Mouse (Mus musculus) lung, postnatal 0 days (tissue): ENCODE data around the gene Kcng3. TPM values are rescaled to one million over a fixed set of nuclear protein-coding genes. Genes with fewer than 3 reads are reported as not detected.

Experiments
- ATAC-seq: fragments of 200-750 bp; cut with Nextera tagmentation; 2 replicates; pipeline ENCODE4 v1.8.0; 2017; ENCODE audit warnings: moderate library complexity
- DNase-seq: peaks from one replicate; pipeline ENCODE4 v3.0.0-alpha.2; 2016; ENCODE audit warnings: low spot score
- H3K27ac ChIP-seq: fragments of 300-500 bp; sonication (generic); 2 replicates; pipeline ENCODE4 v1.5.1; 2014; ENCODE audit warnings: antibody characterized with exemption, mild to moderate bottlenecking, low read length, mixed read lengths
- H3K27me3 ChIP-seq: fragments of 300-500 bp; sonication (generic); replicated peaks from 2 replicates; pipeline ENCODE4 v1.6.1; 2014; ENCODE audit warnings: low read length, mixed read lengths; ENCODE audit not compliant: insufficient read depth
- H3K36me3 ChIP-seq: fragments of 300-500 bp; sonication (generic); 2 replicates; pipeline ENCODE4 v1.6.1; 2014; ENCODE audit warnings: low read length, mixed read lengths; ENCODE audit not compliant: insufficient read depth
- H3K4me1 ChIP-seq: fragments of 300-500 bp; sonication (generic); 2 replicates; pipeline ENCODE4 v1.6.1; 2014; ENCODE audit warnings: antibody characterized with exemption, low read depth, low read length, mixed read lengths; ENCODE audit not compliant: insufficient read depth
- H3K4me2 ChIP-seq: fragments of 300-500 bp; sonication (generic); replicated peaks from 2 replicates; pipeline ENCODE4 v1.6.1; 2014; ENCODE audit warnings: low read depth, mild to moderate bottlenecking, low read length, moderate library complexity, mixed read lengths
- H3K4me3 ChIP-seq: fragments of 300-500 bp; sonication (generic); 2 replicates; pipeline ENCODE4 v1.5.1; 2014; ENCODE audit warnings: low read depth, low read length
- H3K9ac ChIP-seq: fragments of 300-500 bp; sonication (generic); replicated peaks from 2 replicates; pipeline ENCODE4 v1.6.1; 2014; ENCODE audit warnings: low read depth, mild to moderate bottlenecking
- H3K9me3 ChIP-seq: fragments of 300-500 bp; sonication (generic); 2 replicates; pipeline ENCODE4 v1.6.1; 2016; ENCODE audit warnings: low read length, mixed read lengths
- CTCF ChIP-seq: IDR thresholded peaks from 2 replicates; pipeline ENCODE4 v1.5.1; 2016; ENCODE audit warnings: antibody characterized with exemption, mild to moderate bottlenecking
- EP300 ChIP-seq: IDR thresholded peaks from 2 replicates; pipeline ENCODE4 v1.6.1; 2016; ENCODE audit warnings: antibody characterized with exemption, mild to moderate bottlenecking, control low read depth
- WGBS: fragments of 180-500 bp; shearing (Covaris S2); extraction: QIAGEN DNeasy Blood & Tissue Kit; methylation state at CpG from one replicate; pipeline ENCODE4 v1.1.7; 2014; 5-methylcytosine and 5-hydroxymethylcytosine counted together
- polyA plus RNA-seq: library from polyadenylated mRNA; unstranded; fragments of >200 nt; fragmentation: Nextera tagmentation; extraction: Ambion mirVana; gene quantifications from 2 replicates; pipeline ENCODE4 v1.2.1, GENCODE M21; 2015

Kcng3 gene
- polyA plus RNA-seq, 1 experiment from 2014 or later = not detected

GRCm38 (mm10) chr17:83658943-83659342 is 27.2 kb upstream of the Kcng3 start:
- ATAC-seq (no peak), DNase-seq (no peak)
- H3K9ac ChIP-seq = no peak overlapping the region
- H3K27ac ChIP-seq = no peak overlapping the region
- H3K27me3 ChIP-seq = no peaks in the 10 kb centered on the region
- no peaks in the 10 kb centered on the region for H3K9me3 ChIP-seq
- H3K4me2 ChIP-seq = no peak overlapping the region
- H3K36me3 ChIP-seq = no peaks in the 10 kb centered on the region
- no peaks in the 10 kb centered on the region for H3K4me1 ChIP-seq
- WGBS = 63% methylated on average over 1 of the region's 1 CpGs
- no peak overlapping the region for H3K4me3 ChIP-seq
- no peak for TF ChIP-seq CTCF
- no peak for TF ChIP-seq EP300

GRCm38 (mm10) chr17:83657375-83657774 is 25.7 kb upstream of the Kcng3 start:
- no peak overlapping the region for H3K27ac ChIP-seq
- no peak overlapping the region for H3K4me3 ChIP-seq
- no peak overlapping the region for H3K4me2 ChIP-seq
- no peaks in the 10 kb centered on the region for H3K9me3 ChIP-seq
- WGBS = 79% methylated on average over 9 of the region's 9 CpGs
- H3K4me1 ChIP-seq = no peaks in the 10 kb centered on the region
- ATAC-seq (no peak), DNase-seq (no peak)
- H3K9ac ChIP-seq = no peak overlapping the region
- H3K36me3 ChIP-seq = no peaks in the 10 kb centered on the region
- H3K27me3 ChIP-seq = no peaks in the 10 kb centered on the region
- TF ChIP-seq CTCF (no peak), EP300 (no peak)

DNA sequence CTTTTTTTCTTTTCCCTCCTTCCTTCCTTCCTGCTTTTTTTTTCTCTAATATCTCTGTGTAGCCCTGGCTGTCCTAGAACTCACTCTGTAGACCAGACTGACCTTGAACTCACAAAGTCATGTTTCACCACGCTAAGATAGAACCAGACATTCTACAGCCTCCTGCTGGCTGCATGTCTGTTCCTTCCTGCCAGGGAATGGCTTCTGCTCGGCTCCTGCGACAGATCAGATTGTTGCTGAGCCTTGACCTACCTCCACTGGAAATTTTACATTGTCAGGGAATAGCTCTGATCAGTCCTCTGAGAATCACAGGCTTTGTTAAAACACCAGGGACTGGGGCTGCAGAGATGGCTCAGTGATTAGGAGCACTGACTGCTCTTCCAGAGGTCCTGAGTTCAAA is 24.0 kb upstream of the Kcng3 start:
- Histone ChIP-seq H3K36me3 (no peaks in the 10 kb centered on the region), H3K4me1 (no peaks in the 10 kb centered on the region), H3K9ac (no peak overlapping the region), H3K27ac (no peak overlapping the region), H3K9me3 (no peaks in the 10 kb centered on the region), H3K27me3 (no peaks in the 10 kb centered on the region), H3K4me2 (no peak overlapping the region), H3K4me3 (no peak overlapping the region)
- 76% methylated on average over 3 of the region's 3 CpGs for WGBS
- DNase-seq = no peak
- no peak for TF ChIP-seq EP300
- no peak for TF ChIP-seq CTCF
- no peak for ATAC-seq

DNA sequence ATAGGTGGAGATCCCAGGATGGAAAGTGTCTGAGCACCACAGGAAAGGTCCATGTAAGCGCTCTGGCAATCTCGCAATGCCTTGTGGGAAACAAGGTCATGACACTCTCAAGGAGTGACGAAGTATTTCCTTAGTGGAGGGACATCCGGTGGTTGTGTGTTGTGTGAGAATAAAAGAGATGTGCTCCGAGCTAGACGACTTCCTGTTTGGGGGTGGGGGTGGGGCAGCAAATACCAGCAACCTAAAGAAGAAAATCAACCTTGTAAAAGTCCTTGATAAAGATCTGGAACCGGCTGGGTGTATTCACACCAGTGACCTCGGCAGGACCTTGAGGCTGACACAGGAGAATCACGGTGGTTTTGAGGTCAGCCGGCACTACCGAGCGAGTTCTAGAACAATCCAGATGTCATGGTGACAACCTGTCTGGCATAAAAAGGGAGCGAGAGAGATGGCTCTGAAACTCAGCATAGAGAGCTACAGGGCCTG is 23.0 kb upstream of the Kcng3 start:
- no peak overlapping the region for H3K4me2 ChIP-seq
- H3K27me3 ChIP-seq = no peaks in the 10 kb centered on the region
- 43% methylated on average over 13 of the region's 13 CpGs for WGBS
- H3K9ac ChIP-seq = no peak overlapping the region
- no peaks in the 10 kb centered on the region for H3K9me3 ChIP-seq
- H3K4me1 ChIP-seq = no peaks in the 10 kb centered on the region
- no peak overlapping the region for H3K4me3 ChIP-seq
- DNase-seq (peak; percentile 36), ATAC-seq (0 out of 2 replicates have a peak, but pooled peaks have one; percentile 30)
- no peaks in the 10 kb centered on the region for H3K36me3 ChIP-seq
- TF ChIP-seq CTCF = no peak
- TF ChIP-seq EP300 = no peak
- no peak overlapping the region for H3K27ac ChIP-seq

DNA sequence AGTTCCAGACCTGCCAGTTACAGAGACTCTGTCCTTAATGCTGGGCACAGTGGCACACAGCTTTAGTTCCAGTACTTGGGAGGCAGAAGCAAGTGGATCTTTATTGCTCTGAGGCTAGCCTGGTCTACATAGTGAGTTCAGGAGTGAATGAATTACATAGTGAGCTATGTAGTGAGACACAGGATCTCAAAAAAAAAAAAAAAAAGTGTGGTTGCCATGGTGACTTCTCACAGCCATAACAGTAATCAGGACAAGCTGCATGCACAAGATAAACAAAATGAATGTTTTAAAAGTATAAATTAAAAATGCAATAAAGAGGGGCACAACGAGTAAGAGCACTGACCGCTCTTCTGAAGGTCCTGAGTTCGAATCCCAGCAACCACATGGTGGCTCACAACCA is 21.9 kb upstream of the Kcng3 start:
- Histone ChIP-seq H3K4me3 (no peak overlapping the region), H3K27ac (no peak overlapping the region), H3K36me3 (no peaks in the 10 kb centered on the region), H3K27me3 (no peaks in the 10 kb centered on the region), H3K4me1 (no peaks in the 10 kb centered on the region), H3K4me2 (no peak overlapping the region), H3K9ac (no peak overlapping the region), H3K9me3 (no peaks in the 10 kb centered on the region)
- TF ChIP-seq EP300 (no peak), CTCF (no peak)
- DNase-seq (no peak), ATAC-seq (no peak)
- WGBS = 91% methylated on average over 3 of the region's 3 CpGs

- ATAC-seq (no peak), DNase-seq (no peak)
- no peaks in the 10 kb centered on the region for H3K36me3 ChIP-seq
- no peak overlapping the region for H3K27ac ChIP-seq
- no peak overlapping the region for H3K9ac ChIP-seq
- no peak overlapping the region for H3K4me2 ChIP-seq
- H3K9me3 ChIP-seq = no peaks in the 10 kb centered on the region
- 65% methylated on average over 7 of the region's 7 CpGs for WGBS
- H3K27me3 ChIP-seq = no peaks in the 10 kb centered on the region
- H3K4me1 ChIP-seq = no peaks in the 10 kb centered on the region
- TF ChIP-seq EP300 (no peak), CTCF (no peak)
- no peak overlapping the region for H3K4me3 ChIP-seq
Measured at GRCm38 (mm10) chr17:83650932-83651682, 19.4 kb upstream of the Kcng3 start.
